Mouse (Mus musculus): ENCODE data around the gene Trp53rka.

GRCm38 (mm10) chr2:165512870-165513600 is 19.9 kb upstream of the Trp53rka start:
- TF ChIP-seq CTCF (conservative IDR thresholded peaks at IDR 0.05; ENCODE audit: low read length) (no peak), POU5F1 (IDR thresholded peaks at IDR 0.05; ENCODE audit: borderline replicate concordance, low read length) (no peak), NANOG (IDR thresholded peaks at IDR 0.05; ENCODE audit: borderline replicate concordance, low read length) (no peak)

Data from E14TG2a.4 (cell line).